Mouse (Mus musculus) T-helper 1 cell (primary cell): ENCODE results near the gene Rgs3.

Source experiments
- in situ Hi-C: fragments of 300-600 bp; cut with MboI, MseI; formaldehyde crosslinking; loops from one replicate; pipeline ENCODE4 v1.15.1; 2025; ENCODE audit warnings: high pct_unique_total_duplicates

Gene Rgs3

DNA sequence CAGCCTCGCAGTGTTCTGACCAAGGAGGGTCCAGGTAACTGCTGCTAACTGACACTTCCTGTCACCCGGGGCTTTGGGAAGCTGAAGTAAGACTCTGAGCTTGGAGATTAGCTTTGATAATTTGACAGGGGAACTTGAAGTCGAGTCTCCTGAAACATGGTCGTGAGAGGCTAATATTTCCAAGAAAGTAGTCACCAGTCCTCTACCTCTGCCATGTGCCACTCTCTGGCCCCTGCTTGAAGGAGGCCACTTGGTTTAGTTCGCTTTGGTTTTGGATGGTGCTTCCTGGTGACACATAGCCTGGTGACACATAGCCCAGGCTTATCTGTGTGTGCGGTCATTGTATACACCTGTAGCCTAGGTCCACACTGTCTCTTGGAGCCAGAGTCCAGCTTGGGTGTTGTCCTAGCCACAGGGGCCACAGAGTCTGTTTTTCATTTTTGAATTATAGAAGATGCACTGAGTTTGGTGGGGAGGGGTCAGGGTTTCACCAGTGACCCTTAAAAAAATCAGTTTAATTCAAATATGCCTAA is at the start of gene Rgs3:
Gene Rgs3 (plus strand): TSS at position 51 of the 533 bp plus-strand sequence.
- in situ Hi-C loops: loop anchor here (5.0 kb wide), 1 partner anchor 127 kb away; no protein-coding TSS in a partner anchor

- in situ Hi-C loops: no loop called here
Measured at GRCm38 (mm10) chr4:62509946-62510345, 49.7 kb upstream of the Rgs3 start.

DNA sequence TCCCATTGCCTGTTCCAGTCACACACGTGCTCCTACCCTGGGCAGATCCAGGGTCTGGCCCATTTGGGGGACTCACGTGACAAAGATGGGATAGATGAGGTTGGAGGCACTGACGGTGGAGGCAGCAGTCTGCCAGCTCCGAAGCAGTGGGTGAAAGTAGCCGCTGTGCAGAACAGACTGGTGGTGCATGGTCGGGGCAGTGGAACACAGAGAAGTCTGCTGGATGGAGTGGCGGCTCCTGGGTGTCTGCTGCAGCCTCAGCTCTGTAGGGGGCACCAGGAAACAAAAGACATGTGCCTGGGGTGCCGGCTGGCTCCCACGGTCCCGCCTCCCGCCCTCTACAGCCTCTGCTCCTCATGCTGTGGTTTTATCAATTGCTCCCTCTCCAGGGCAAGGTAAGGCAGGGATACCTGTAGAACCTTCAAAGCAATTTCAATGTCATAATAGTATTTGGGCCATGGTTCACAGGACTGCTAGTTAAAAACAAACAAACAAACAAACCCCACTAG is 45.6 kb upstream of the Rgs3 start:
- in situ Hi-C loops: no loop called here

GRCm38 (mm10) chr4:62514995-62515394 is 44.7 kb upstream of the Rgs3 start:
- in situ Hi-C loops: no loop called here

GRCm38 (mm10) chr4:62515490-62515889 is 44.2 kb upstream of the Rgs3 start:
- in situ Hi-C loops: no loop called here

DNA sequence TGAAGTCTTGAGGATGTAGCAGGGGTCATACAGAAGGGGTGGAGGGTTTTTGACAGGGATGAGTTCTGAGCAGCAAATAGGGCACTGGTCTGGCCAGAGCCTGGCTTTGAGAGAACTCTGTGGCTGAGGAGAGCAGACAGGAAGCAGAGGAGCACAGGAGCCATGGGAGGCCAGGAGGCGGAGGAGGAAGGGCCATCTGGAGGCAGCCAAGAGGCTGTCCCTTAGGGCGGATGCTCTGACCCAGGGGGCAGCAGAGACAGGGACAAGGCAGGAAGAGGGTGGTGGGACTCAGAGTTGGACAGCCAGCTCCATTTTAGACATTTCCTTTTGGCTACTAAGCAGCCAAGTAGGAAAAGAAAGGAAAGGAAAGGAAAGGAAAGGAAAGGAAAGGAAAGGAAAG is 43.6 kb upstream of the Rgs3 start:
- in situ Hi-C loops: no loop called here

DNA sequence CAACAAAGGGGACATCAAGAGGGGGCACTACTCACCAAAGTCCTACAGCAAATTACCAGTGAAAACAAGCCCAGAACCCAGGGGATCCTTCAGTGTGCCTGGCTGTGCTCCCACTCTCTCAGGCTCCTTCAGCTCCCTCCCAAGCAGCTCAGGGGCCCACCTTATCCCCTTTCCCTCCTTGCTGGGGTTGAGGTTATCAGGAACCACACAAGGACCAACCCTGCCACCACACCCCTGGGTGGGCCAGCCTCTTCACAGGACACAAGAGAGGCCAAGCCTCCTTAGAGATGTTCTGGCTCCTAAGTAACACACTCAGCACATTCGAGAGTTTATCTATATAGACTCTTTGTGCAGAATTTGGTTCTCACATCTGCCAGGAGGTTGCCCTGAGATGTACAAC is 43.1 kb upstream of the Rgs3 start:
- in situ Hi-C loops: no loop called here

GRCm38 (mm10) chr4:62517046-62517445 is 42.6 kb upstream of the Rgs3 start:
- in situ Hi-C loops: no loop called here

DNA sequence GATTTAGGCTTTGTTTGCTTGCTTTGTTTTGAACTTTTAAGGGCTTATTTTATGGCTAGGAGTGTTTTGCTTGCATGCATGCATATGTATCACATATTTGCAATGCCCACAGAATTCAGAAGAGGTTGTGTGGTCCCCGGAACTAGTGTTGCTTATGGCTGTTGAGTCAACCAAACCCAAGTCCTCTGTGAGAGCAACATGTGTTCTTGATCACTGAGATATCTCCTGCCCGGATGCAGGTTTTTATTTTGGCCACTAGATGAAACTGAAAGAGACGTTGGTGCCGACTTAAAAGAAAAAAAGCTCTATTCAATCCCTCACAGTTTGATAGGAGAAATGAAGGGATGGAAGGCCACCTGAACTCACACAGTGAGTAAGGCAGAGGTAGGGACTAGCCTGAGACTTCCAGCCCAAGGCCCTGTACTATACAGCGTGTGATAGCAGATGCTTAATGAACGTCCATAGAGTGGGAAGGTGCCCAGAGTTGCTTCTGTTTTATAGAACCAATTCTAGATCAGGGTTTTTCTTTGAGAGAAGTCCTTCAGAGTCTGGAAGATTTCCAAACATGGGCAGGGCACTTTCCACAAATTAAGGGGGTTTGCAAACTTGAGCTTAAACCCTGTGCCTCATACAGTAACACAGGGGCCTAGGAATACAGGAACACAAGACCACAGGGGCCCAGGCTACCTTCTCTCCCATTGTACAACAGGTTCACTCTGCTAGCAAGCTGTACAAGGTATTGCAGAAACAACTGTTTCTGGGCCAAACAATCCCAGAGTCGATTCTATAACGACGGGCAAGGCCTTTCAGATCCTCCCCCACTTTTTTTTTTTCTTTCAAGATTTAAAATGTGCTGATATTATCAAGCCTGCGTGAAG is 41.9 kb upstream of the Rgs3 start:
- in situ Hi-C loops: no loop called here

- in situ Hi-C loops: no loop called here
Measured at GRCm38 (mm10) chr4:62518416-62519121, 41.1 kb upstream of the Rgs3 start.

DNA sequence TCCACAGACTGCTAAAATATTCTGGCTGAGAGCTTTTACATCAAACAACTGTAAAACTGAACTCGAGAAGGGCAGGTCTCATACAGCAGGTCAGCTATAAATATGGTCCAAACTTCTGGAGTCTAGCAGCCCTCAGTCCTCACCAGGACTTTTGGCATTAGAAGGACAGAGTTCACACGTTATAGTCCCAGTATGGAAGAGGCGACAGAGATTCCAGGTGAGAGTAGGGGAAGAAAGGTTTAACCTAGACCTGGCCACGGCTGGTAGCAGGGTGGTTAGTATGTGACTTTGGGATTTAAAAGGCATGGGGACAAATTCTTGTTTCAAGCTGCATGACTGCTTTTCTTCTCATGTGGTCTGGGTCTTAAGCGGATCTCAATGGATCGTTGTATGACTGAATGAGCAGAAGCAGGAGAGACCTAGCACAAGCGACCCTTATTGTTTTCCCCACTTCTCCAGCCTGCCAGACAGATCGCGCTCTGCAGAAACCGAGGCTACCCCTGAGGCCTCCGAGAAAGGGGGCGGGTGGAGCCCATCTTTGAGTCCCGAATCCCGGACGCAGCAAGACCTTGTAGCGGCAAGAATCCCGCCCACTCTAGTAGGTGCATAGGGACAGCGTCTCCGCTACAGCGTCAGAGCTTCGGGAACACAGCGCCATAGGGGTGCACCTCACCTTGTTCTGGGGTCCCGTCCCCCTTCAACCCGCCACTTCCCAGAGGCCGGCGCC is 40.4 kb upstream of the Rgs3 start:
- in situ Hi-C loops: no loop called here

DNA sequence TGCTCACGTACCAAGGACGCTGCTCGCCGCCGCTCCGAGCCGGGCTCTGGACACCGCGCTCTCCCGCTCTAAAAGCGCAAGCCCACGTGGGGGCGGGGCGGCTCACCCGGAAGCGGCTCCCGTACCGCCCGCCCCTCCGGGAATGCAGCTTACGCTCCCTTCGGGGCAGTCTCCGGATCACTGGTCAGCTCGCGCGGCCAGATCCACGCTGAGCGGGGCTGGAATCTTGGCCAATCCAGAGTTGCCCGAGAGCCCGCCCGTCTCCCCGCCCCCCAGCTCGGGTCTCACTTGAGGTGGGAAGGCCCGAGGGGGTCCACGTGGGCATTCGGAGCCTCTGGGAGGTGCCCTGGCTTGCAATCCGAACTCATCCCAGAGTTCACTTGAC is 39.8 kb upstream of the Rgs3 start, which contains the start of gene Alad:
Gene Alad (minus strand): TSS at position 70 of the 385 bp plus-strand sequence.
- in situ Hi-C loops: loop anchor here (10.0 kb wide), 1 partner anchor 885 kb away; the partner anchor contains the start of gene Akna

- in situ Hi-C loops: loop anchor here (10.0 kb wide), 1 partner anchor 884 kb away; the partner anchor contains the start of gene Akna
Measured at GRCm38 (mm10) chr4:62520892-62521400, 38.7 kb upstream of the Rgs3 start.

DNA sequence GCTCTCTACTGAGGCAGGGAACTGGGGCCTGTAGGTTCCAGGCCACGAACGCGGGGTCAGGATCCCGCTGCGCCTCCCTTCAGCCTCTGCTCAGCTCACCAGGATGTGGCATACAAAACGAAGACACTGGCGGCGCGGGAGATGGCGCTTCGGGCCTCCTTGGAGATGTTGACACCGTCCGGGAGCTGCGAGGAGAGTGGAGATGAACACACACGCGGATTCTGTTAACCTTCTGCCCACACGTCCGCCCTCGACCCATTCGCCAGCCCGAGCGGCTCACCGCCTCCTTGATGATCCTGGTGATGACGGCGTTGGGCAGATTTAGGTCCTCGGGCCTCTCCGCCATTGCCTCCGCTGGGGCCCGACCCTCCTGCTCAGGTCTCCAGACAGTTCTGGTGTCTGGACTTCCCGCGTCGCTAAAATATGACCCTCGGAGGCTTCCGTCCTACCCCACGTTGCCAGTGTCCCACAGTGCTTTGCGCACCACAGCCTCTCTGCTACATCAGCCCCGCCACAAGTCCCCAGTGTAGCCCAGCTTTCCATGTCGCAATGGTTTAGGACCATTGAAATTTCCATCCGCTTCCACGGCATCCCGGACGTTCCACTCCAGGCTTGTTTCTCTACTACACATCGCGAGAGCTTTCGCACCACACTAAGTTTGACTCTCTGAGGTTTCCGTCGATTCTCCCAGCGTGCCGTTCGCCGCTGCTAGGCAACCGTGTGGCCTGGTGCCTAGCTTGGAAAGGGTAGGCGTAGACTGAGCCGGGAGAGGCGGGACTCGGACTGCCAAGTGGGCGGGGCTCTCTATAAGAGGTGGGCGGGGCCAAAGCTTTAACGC is 34.8 kb upstream of the Rgs3 start, which contains the start of the genes Pole3 and 4933430I17Rik:
Gene Pole3 (minus strand): TSS at position 418 of the 838 bp plus-strand sequence.
Gene 4933430I17Rik (plus strand): TSS at position 719 of the 838 bp plus-strand sequence.
- in situ Hi-C loops: loop anchor here (10.0 kb wide), 1 partner anchor 880 kb away; the partner anchor contains the start of gene Akna

GRCm38 (mm10) chr4:62525489-62525811 is 34.2 kb upstream of the Rgs3 start:
- in situ Hi-C loops: loop anchor here (10.0 kb wide), 1 partner anchor 879 kb away; the partner anchor contains the start of gene Akna

DNA sequence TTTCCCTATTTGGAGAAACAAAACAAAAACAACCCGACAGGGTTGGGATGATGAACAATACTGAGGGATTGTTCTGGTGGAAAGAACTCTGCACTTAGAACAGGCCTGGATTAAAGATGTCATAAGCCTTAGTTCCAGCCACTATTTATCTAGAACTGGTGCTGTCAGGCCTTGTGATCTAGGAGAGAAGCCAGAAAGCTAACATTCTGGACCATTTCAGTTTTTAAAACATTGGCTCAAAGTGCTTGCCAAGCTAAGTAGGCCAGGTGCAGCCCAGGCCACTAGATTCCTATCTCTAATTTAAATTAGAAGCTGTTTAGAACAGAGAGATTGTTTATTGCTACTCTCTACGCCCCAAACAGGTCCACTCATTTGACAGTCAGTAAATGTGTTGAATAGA is 33.4 kb upstream of the Rgs3 start:
- in situ Hi-C loops: loop anchor here (10.0 kb wide), 1 partner anchor 879 kb away; the partner anchor contains the start of gene Akna

DNA sequence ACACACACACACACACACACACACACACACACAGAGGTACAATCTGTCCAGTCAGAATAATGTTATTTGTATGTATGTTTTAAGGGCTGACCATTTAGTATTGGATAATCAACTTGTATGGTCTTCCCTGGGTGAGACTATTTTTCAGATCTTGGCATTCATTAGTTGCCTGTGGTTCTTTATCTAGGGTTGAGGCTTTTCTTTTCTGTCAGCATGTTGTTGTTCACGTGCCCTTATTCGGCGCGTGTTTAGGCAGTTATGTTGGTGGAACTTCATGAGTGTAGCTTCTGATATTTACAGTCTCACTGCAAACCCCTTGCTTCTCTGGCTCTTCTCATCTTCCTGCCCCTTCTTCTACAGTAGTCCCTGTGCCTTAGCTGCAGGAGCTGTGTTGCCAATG is 32.0 kb upstream of the Rgs3 start:
- in situ Hi-C loops: loop anchor here (10.0 kb wide), 1 partner anchor 877 kb away; the partner anchor contains the start of gene Akna

- in situ Hi-C loops: no loop called here
Measured at GRCm38 (mm10) chr4:62533729-62534128, 25.9 kb upstream of the Rgs3 start.

GRCm38 (mm10) chr4:62541802-62542201 is 17.8 kb upstream of the Rgs3 start:
- in situ Hi-C loops: loop anchor here (10.0 kb wide), 1 partner anchor 213 kb away; no protein-coding TSS in a partner anchor

DNA sequence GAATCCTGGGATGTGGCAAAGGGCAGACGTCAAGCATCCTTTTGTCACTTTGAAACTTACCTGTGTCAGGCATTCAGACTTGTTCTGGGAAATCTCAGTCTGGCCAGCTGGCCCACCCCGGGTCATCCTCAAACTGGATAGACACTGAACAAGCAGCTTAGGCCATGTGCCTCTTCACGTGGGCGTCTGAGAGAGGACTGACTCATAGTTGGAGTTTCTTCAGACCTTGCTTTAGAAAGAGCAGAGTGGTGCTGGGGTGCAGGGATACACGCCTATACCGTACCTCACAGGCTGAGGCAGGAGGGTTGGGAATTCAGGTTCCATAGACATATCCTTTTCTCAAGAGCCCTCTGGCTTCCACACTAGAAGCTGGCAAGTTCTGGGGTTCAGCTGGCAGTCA is 15.9 kb upstream of the Rgs3 start:
- in situ Hi-C loops: loop anchor here (10.0 kb wide), 1 partner anchor 211 kb away; no protein-coding TSS in a partner anchor
